Mouse (Mus musculus): ENCODE measurements around the gene Kat6b. TPM values are rescaled to one million over a fixed set of nuclear protein-coding genes. Genes with fewer than 3 reads are reported as not detected.
"Not testable (repeated sequence)": the region's sequence is repeated elsewhere in the genome, so short reads cannot be mapped to it uniquely, and the experiment has no call there.

The Kat6b gene
- total RNA-seq, 2 experiments from 2014 or later = 80.4 to 91.7 TPM

DNA sequence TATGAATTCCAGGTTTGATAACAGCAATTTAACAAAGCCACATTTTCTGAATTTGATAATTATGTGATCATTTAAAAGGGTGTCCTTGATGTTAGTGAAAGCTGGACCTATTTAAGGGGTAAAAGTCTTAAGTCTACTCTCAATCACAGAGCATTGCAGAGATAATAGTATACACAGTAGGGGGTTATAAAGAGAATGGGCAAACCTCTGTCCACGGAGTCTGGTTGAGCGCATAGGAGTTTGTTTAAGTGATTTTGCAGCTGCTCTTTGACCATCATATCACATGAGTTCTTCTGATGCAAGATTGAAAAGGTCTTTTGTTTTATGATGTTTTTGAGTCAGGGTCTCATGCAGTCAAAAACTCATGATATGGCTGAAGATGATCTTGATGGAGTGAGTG, 3.0 kb downstream of the Kat6b start:
- intact Hi-C loops (cut with DNase I) = no loop called here
- DNase-seq = no peak

DNA sequence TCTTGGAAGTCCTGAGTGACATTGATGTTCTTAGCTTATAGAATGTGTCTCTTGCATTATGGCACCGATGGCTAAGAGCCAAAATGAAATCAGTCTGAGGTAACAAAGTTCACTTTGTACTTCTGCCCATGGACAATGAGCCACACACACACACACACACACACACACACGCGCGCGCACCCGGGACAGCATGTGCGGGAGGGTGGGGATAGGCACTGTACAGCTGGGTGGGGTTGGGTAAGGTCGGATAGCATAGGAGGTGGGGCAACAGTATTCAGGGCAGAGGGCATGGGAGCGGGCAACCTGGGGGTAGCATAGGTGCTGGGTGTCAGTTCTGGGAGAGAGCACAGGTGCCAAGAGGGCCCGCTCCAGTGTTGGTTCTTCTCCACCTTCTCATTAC, 3.5 kb downstream of the Kat6b start:
- intact Hi-C loops (cut with DNase I) = no loop called here
- no peak for DNase-seq

DNA sequence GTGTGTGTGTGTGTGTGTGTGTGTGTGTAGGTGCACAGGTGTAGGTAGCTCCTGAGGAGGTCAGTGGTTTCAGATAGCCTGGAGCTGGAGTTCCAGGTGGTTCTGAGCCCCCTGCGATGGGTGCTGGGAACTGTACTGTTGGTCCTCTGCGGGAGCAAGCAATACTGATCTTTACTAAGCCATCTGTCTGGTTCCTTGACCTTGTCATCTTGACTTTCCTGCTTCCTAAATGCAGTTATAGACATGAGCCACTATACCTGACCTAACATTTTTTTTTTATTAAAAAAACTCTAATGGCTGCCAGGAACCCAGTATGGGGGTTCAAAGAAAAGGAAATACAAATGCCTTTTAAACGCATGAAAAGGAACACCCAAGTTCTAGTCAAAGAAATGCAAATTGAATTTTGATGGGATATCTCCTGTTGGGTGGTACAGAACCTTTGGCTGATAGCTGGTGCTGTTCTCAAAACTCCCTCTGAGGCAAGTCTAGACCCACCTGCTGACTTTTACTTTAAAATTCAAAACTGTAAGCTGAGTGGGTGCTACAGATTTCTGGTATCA, 4.8 kb downstream of the Kat6b start:
- intact Hi-C loops (cut with DNase I) = no loop called here
- DNase-seq = no peak

DNA sequence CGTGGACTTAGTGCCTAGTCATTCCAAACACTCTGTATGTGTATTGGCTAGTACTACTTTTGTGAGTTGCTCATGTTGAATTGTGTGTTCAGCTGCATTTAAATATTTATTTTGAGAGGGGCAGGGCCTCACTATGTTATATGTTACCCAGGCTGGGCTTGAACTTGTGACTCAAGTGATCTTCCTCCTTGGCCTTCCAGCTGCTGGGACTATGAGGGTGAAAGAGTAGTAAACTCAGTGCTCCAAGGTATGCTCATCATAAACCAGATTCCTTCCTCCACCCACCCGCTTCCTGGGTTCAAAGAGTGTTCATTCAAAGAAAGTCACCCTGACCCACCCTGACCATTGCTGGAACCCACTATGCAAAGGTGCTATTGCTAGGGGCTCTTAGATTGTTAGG, 5.9 kb downstream of the Kat6b start:
- intact Hi-C loops (cut with DNase I); DNase-seq: not testable (repeated sequence)

DNA sequence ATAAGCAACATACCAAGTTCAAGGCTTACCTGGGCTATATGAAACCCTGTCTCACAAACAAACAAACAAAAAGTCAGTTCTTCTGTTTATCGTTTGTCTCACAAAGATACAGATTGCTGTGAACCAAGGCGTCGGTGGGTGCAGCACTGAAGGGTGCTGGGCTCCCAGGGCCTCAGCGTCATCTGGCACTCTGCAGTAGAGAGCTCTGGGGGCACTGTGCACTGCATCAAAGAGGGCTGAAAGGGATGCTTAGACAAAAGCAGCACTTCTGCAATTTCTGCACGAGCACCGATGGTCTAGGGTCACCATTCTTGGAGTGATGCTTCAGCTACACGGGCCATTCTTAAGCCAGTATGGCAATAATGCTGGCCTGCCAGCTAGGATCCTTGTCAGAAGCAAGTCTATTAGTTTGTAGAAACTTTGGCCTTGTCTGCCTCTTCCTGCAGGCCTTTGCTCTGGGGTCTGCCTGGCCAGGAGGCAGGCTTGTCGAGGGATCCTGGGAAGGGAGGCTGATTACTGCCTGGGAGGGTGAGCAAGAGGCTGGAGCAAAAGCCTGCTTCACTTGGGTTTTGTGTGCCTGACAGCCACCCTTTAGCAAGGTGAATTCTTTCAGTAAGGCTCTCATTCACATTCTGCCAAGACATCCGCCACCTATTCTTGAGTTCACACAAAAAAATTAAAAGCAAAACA, 7.3 kb downstream of the Kat6b start:
- intact Hi-C loops (cut with DNase I); DNase-seq: not testable (repeated sequence)

DNA sequence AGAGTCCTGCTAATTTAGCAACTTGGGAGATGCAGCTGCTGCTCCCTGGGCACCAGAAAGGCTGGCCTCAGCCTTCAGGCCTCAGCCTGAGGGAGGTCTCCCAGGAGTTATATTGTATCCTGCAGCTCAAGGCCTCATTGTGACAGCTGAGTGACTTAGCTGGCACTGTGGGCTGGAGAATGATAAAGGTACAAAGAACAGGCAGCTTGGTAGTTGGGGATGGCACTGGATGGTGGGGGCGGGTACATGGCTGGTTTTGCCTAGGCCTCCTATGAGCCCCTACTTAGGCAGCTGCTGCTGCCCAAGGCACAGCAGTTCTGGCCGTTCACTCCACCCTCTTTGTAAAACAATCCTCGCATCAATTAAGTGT, 7.9 kb downstream of the Kat6b start:
- intact Hi-C loops (cut with DNase I) = no loop called here
- no peak for DNase-seq

DNA sequence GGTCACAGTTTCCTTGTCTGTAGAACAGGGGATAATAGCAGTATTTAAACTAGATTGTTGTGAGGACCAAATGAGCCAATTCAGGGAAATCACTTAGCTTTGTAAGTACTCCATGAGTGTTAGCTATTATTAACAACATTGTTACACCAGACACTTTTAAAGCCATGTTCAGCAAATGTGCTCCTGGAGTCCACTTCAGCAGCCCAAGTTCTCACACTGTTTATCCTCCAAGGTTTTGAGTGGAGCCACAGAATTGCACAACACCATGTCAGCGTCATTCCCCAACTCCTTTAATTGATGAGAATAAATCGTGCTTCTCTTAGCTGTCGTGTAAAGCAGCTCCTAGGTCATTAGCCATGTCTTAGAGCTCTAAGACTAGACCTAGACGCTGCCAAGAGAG, 8.9 kb downstream of the Kat6b start:
- intact Hi-C loops (cut with DNase I) = loop anchor here (10.0 kb wide), 2 partner anchors 235 to 255 kb away; no protein-coding TSS in a partner anchor

DNA sequence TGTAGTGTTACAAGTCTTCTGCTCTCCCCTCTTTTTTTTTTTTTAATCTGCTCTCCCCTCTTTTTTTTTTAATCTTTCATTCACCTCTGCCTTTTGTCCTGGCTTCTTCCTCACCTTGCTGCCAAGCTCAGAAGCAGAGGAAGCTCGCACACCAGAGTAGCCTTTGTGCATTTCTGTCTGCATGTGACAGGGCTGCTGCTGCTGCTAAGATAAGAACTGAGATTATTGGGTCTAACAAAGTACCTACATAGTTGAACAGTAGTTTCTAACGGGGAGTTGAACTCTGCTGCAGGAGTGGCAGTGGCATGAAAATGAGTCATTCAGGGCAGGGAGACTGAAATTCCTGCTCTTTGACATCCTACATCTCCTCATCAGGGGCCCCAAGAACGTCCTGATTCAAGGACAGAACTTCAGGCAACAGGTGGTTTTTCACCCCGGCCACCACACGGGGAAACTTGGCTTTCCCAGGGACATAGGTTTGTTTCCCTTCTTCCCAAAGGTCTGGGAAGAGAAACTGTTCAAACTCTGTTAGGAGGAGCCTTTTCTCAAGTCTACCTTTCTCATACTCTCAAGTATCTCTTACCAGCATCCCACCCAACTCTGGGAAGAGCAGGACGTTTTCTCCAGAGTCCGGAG, 17.2 kb downstream of the Kat6b start:
- intact Hi-C loops (cut with DNase I) = loop anchor here (5.0 to 10.0 kb wide), 3 partner anchors 244 to 361 kb away; no protein-coding TSS in a partner anchor
- no peak for DNase-seq

More for the DNA sequence above, 8.9 kb downstream of the Kat6b start:
- DNase-seq = no peak

DNA sequence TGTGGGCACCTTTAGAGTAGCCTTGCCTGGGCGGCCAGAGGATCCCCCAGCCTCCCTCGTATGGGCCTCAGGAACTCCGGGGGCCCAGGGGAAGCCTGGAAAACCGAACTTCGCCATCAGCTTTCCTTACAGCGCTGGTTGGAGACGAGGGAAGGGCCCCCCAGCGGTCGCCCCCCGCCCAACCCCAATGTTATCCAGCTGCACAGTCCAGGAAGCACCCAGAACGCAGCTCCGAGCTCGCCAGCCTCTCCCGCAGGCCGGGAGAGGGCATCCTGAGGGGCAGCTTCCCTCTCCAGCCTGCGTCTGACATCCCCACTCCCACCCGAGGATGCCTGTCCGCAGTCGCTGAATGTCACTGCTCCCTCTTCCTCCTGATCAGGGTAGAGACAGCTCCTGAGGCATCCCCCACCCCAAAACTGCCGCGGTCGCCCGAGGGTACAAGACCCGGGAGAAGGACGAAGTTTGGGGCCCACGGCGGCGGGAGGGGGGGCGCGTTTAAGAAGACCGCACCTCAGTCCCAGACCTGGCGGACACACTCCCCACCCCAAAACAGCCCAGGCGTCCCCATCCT, 17.9 kb downstream of the Kat6b start:
- intact Hi-C loops (cut with DNase I) = loop anchor here (5.0 to 10.0 kb wide), 3 partner anchors 244 to 362 kb away; no protein-coding TSS in a partner anchor
- peak; percentile 67 for DNase-seq

DNA sequence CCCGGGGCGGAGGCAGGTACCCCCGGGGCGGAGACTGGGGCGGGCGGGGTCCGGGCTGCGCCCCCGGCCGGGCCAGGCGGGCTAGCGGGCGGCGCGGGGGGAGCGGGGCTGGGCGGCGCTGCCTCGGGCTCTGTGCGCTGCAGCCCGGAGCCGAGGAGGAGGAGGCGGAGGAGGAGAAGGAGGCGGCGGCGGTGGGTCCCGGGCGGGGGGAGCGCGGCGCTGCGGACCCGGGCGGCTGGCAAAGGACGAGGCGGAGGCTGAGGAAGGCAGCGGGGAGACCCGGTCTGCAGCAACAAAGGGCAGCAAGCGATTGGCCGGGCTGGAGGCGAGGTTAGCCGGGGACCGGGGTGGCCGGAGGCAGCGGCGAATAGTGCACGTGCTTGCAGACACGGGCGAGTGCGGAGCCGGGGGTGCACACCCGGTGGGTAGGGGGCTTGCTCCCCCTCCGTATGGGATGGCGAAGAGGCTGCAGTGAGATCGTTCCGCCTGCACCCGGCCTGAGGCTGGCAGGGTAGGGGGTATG, 18.5 kb downstream of the Kat6b start:
- DNase-seq = peak; percentile 82
- intact Hi-C loops (cut with DNase I) = loop anchor here (5.0 to 10.0 kb wide), 4 partner anchors 165 to 362 kb away; no protein-coding TSS in a partner anchor

DNA sequence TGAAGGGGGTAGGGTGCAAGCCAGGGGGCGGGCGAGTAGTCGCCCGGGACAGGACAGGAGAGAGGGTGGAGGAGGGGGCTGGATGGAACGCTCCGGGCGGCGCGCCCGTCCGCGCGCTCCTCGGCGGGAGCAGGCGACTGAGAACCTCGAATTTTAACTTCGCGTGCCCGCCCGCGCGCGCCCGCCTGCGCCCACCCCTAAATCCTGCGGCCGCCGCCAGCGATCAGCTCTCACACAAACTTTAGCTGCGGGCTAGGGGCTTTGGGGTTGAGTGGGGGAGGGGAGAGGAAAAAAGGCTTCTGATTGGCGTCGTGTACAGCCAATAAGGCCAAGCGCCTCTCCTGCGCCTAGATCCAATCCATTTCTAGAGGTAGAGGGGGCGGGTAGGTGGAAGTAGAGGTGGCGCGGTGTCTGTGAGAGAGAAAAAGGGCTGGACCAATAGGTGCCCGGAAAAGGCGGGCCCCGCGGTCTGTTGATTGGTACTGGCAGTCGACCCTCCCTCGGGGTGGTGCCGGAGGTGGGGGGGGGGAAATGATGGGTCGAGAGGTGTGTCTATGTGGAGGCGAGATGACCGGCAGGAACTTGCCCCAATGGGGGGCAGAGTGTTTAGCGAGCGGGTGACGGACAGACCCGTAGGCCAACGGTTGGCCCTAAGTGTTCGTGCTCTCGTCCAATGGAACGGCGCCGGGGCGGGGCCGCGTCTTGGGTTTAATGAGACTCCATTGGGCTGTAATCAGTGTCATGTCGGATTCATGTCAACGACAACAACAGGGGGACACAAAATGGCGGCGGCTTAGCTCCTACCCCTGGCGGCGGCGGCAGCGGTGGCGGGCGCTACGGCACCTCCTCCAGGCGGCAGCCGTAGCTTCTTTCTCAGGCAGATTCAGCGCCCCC, 19.2 kb downstream of the Kat6b start:
- intact Hi-C loops (cut with DNase I) = loop anchor here (10.0 kb wide), 1 partner anchor 164 kb away; no protein-coding TSS in a partner anchor
- peak; percentile 100 for DNase-seq

DNA sequence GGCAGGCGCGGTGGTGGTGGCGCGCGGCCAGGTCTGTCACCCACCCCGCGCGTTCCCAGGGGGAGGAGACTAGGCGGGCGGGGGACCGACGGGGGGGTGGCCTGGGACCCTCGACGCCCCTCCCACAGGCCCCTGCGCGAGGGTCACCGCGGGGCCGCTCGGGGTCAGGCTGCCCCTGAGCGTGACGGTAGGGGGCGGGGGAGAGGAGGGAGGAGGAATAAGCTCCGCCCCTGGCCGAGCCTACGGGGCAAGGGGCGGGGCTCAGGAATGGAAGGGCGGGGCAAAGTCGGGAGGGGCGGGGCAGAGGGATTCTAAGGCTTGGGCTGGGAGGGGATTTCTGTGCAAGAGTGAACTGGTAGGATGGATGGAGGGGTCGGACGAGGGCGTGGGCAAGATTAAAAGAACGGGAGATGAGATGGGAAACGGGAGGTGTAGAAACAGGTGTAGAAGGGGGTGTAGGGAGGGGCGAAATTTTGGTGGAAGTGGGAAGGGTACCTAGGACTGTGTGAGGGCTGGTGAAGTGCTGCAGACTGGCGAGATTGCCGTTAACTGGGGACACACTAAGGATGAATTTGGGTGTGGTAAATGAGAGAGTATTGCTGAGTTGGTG, 19.9 kb downstream of the Kat6b start:
- peak; percentile 94 for DNase-seq
- intact Hi-C loops (cut with DNase I) = loop anchor here (10.0 kb wide), 1 partner anchor 164 kb away; no protein-coding TSS in a partner anchor

DNA sequence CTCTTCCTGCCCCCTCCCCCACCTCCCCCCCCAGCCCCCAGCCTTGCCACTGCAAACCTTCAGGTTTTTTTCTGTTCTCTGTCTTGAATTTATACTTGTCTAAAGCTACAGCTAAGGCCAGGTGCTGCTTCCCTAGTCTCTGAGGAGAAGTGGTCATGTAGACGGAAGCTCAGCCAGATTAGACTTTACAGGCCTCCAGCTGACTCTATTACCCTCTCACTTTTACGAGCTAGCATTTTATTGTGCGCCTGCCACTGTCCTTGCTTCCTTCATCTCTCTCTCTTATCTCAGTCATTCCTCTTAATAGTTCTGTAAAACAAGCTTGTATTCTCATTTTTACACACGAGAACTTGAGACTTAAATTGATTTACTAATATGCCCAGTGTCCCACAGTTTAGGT, 23.8 kb downstream of the Kat6b start:
- no peak for DNase-seq
- intact Hi-C loops (cut with DNase I) = loop anchor here (10.0 kb wide), 1 partner anchor 160 kb away; no protein-coding TSS in a partner anchor

DNA sequence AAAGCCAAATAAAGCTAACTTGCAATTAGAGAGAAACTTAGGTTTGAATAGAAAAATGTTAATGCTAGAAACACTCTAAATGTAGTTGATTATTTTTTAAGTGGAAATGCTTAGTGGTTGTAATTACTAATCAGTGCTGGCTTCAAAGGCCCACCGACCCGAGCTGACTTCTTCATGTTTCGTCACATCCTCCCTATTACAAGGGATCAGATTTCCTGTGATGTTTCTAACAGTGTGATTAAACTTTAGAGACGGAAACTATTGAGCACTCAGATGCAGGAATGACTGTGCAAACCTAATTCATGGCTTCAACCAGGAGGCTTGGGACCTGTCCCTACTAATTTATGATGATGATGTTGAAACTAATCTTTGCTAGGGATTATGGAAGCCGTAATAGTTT, 25.8 kb downstream of the Kat6b start:
- DNase-seq = no peak

DNA sequence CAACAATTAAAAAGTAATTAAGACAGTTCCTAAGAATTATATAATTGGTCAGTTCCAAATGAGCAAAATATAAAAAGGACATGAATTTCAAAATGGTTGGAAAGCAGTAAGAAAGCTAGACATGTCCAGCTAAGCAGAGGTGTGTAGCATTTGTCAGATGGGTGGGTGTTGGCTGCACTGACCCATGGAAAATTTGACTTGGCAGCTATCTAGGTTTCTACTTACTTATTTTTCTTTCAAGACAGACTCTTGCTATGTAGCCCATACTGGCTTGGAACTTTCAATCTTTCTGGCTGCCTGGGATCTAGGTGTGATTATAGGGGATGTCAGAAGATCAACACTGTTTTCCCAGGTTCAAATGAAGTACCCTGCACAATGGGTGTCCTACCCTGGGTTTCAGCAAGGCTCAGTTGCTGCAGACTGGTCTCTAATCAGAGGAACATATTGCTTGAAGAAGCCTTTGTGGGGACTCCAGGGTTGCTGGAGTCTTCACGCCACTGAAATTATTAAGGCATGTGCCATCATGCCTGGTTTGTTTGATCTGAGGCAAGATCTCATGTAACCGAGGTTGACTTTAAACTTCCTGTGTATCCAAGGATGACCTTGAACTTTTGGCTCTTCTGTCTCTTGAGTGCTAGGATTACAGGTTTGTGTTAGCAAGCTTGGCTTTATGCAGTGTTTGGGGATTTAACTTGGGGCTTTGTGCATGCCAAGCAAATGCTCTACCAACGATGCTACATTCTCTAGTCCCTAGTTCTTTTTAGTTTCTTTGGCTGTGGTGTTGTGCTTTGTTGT, 28.1 kb downstream of the Kat6b start:
- intact Hi-C loops (cut with DNase I) = loop anchor here (10.0 kb wide), 1 partner anchor 155 kb away; no protein-coding TSS in a partner anchor
- no peak for DNase-seq

More for the DNA sequence above, 25.8 kb downstream of the Kat6b start:
- intact Hi-C loops (cut with DNase I) = loop anchor here (10.0 kb wide), 1 partner anchor 158 kb away; no protein-coding TSS in a partner anchor

DNA sequence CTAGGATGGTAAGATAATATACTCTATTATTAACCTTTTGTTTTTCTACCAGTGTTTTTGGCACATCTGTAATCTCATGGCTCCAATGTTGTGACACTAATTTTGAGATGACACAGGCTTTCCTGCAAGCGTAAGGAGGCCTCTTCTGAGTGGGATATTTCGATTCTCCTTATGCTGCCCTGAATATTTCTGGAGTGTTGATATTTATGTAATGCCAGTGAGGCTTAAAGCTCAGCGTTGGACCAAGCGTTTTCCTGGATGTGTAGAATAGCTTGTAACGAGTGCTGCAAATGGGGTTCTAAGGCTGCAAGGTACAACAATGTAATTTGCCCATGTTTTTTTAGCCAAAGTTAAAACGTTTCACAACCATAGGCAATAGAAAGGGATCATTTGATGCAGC, 30.2 kb downstream of the Kat6b start:
- DNase-seq = no peak
- intact Hi-C loops (cut with DNase I) = no loop called here

DNA sequence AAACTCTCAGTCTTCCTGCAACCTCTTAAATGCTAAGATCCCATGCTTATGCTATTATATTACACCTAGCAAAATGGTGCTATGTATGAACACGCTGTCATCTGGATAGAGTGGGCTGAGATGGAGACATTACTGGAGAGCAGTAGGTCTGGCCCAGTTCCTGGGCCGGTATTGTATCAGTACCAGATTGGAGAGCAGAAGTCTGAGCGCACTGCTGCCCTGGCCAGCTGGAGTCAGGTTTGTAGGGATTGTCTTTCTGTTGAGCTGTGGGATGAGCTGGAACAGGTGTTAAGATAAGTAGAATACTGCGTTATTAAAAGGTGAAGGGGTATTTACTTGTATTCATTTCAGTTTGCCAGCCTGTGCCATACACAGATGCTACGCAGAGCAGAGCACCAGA, 34.3 kb downstream of the Kat6b start:
- DNase-seq = no peak
- intact Hi-C loops (cut with DNase I) = no loop called here

DNA sequence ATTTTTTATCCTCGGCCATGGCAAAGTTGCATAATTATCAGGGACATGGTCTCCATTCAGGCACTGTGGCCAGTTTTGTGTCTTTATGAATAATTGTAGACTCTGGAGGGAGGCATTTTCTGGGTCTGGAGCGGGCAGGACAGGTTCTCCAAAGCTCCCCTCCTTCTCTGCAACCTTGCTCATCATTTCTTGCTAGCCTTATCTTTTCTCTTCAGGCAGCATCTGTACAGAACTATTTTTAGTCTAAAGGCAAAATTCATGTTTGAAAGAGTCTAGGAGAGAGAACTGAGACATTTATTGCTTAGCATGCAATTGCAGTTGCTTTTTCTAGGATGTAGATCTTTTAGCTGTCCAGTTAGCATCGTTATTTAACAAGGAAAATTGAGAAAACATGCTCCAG, 38.1 kb downstream of the Kat6b start:
- intact Hi-C loops (cut with DNase I) = no loop called here
- no peak for DNase-seq

DNA sequence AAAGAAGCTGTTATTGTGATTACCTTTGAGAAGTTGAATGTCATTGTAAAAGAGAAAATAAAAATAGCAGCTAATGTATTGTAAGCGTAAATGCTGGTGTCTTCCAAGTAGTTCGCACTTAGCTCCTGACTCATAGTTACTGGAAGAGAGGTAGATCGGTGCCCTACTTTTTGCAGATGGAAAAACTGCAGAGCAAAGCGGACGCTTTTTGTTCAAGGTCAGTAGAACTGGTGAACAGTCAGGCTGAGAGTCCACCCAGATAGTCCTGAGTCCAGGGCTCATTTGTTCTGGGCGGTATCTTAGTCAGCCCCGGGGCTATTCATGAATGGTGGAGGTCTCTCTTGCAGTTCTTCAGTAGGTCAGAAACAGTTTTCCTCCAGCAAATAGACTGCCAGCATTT, 39.3 kb downstream of the Kat6b start:
- DNase-seq = no peak
- intact Hi-C loops (cut with DNase I) = no loop called here
